Mouse (Mus musculus) forebrain, embryonic 11.5 days (tissue): Measurements from ENCODE around the gene Tff1. TPM values are rescaled to one million over a fixed set of nuclear protein-coding genes. Genes with fewer than 3 reads are reported as not detected.

ENCODE experiments used
- polyA plus RNA-seq: library from polyadenylated mRNA; unstranded; fragments of >200 nt; fragmentation: Nextera tagmentation; extraction: Ambion mirVana; gene quantifications from 2 replicates; pipeline ENCODE4 v1.2.1, GENCODE M21; 2014

The Tff1 gene
- polyA plus RNA-seq, 1 experiment from 2014 or later = not detected

Other genes starting within 250 kb of the Tff1 start
- gene Umodl1, start 210.6 kb downstream of the Tff1 start, polyA plus RNA-seq = 0.24 TPM in 1 of 2 replicates, not detected in the other
- gene Abcg1, start 107.6 kb downstream of the Tff1 start, polyA plus RNA-seq = 10.1 and 11.8 TPM in 2 replicates
- 1.1 and 1.2 TPM in 2 replicates for gene Tff3, start 35.6 kb downstream of the Tff1 start, polyA plus RNA-seq
- gene Tff2, start 21.0 kb downstream of the Tff1 start, polyA plus RNA-seq = not detected in 2 replicates
- not detected in 2 replicates for gene Tmprss3, start 33.7 kb upstream of the Tff1 start, polyA plus RNA-seq
- 0.27 and 0.79 TPM in 2 replicates for gene Ubash3a, start 42.6 kb upstream of the Tff1 start, polyA plus RNA-seq
- 2.1 and 2.6 TPM in 2 replicates for gene Rsph1, start 112.1 kb upstream of the Tff1 start, polyA plus RNA-seq
- gene Slc37a1, start 121.5 kb upstream of the Tff1 start, polyA plus RNA-seq = 5.8 and 6.0 TPM in 2 replicates
- 30.4 and 33.7 TPM in 2 replicates for gene Pde9a, start 220.9 kb upstream of the Tff1 start, polyA plus RNA-seq